Mouse (Mus musculus) kidney, embryonic 16.5 days (tissue): ENCODE measurements around the gene Gdf3. TPM values are rescaled to one million over a fixed set of nuclear protein-coding genes. Genes with fewer than 3 reads are reported as not detected.
"Not testable (repeated sequence)": the region's sequence is repeated elsewhere in the genome, so short reads cannot be mapped to it uniquely, and the experiment has no call there.

Experiments
- ATAC-seq: fragments of 200-750 bp; cut with Nextera tagmentation; 2 replicates; pipeline ENCODE4 v1.8.0; 2017; ENCODE audit warnings: moderate TSS enrichment; ENCODE audit not compliant: low FRiP score, low TSS enrichment
- H3K27ac ChIP-seq: fragments of 300-500 bp; sonication (generic); 2 replicates; pipeline ENCODE4 v1.5.1; 2014; ENCODE audit warnings: low read length
- H3K27me3 ChIP-seq: fragments of 300-500 bp; sonication (generic); 2 replicates; pipeline ENCODE4 v1.6.1; 2014; ENCODE audit warnings: low read length, control low read depth, mixed read lengths; ENCODE audit not compliant: insufficient read depth
- H3K36me3 ChIP-seq: fragments of 300-500 bp; sonication (generic); 2 replicates; pipeline ENCODE4 v1.6.1; 2014; ENCODE audit warnings: low read length, control low read depth, mixed read lengths; ENCODE audit not compliant: insufficient read depth
- H3K4me1 ChIP-seq: fragments of 300-500 bp; sonication (generic); 2 replicates; pipeline ENCODE4 v1.6.1; 2014; ENCODE audit warnings: low read length, control low read depth, mixed read lengths; ENCODE audit not compliant: insufficient read depth
- H3K4me2 ChIP-seq: fragments of 300-500 bp; sonication (generic); replicated peaks from 2 replicates; pipeline ENCODE4 v1.6.1; 2014; ENCODE audit warnings: low read depth, low read length
- H3K4me3 ChIP-seq: fragments of 300-500 bp; sonication (generic); 2 replicates; pipeline ENCODE4 v1.5.1; 2014; ENCODE audit warnings: mild to moderate bottlenecking, low read length
- H3K9ac ChIP-seq: fragments of 300-500 bp; sonication (generic); replicated peaks from 2 replicates; pipeline ENCODE4 v1.6.1; 2014; ENCODE audit warnings: low read length
- H3K9me3 ChIP-seq: fragments of 300-500 bp; sonication (generic); 2 replicates; pipeline ENCODE4 v1.6.1; 2016; ENCODE audit warnings: low read length, control low read depth
- WGBS: fragments of 180-500 bp; shearing (Covaris S2); extraction: QIAGEN DNeasy Blood & Tissue Kit; methylation state at CpG from one replicate; pipeline ENCODE4 v1.1.7; 2014; 5-methylcytosine and 5-hydroxymethylcytosine counted together
- polyA plus RNA-seq: library from polyadenylated mRNA; unstranded; fragments of >200 nt; fragmentation: Nextera tagmentation; extraction: Ambion mirVana; gene quantifications from 2 replicates; pipeline ENCODE4 v1.2.1, GENCODE M21; 2015

Gene Gdf3
- polyA plus RNA-seq = not detected in 2 replicates

DNA sequence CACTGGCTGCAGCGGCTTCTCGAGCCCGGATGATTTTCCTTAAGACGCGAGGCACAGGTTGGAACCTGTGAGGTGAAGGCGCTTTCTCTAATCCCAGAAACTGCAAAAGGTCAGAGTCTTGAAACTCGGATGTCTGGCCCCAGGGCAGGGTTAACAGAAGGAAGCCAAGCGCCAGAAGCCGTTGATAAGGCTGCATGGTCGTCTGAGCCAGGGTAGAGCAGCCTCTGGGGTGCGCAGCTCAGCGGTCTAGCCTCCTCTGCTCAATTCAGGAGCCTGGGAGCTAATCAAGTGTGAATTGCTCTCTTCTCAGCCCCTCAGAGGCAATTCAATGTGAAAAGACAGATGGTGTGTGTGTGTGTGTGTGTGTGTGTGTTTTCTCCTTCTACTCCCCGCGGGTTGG lies at the start of gene Gdf3:
Gene Gdf3 (minus strand): TSS at position 317 of the 400 bp plus-strand sequence.
- Histone ChIP-seq H3K9ac (no peak within 1 kb of the TSS), H3K36me3 (no peaks in the 10 kb centered on the region), H3K27me3 (no peaks in the 10 kb centered on the region), H3K27ac (no peak within 1 kb of the TSS), H3K4me3 (no peak within 1 kb of the TSS), H3K4me2 (no peak within 1 kb of the TSS), H3K9me3 (no peaks in the 10 kb centered on the region), H3K4me1 (no peaks in the 10 kb centered on the region)
- no peak for ATAC-seq
- 60% methylated on average over 14 of the region's 14 CpGs for WGBS

DNA sequence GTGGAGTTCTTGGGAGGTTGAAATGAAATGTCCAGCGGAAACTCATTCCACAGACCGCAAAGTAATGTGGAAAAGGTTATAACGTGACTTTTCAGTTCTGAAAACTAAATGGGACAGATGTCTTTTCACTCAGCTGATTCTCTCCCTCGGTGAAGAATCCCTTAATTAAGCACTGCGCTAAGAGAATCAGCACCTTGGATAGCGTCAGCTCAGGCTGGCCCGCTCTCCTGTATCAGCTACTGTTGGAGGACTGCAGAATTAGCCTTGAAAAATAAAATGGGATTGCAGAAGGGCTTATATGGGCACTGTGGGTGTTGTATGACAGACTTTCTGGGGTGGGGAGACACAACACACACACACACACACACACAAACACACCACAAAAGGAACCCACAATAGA lies 49.7 kb upstream of the Gdf3 start:
- Histone ChIP-seq H3K4me2 (no peak overlapping the region), H3K36me3 (no peaks in the 10 kb centered on the region), H3K27ac (no peak overlapping the region), H3K9ac (no peak overlapping the region), H3K4me3 (no peak overlapping the region), H3K9me3 (no peaks in the 10 kb centered on the region), H3K4me1 (no peaks in the 10 kb centered on the region), H3K27me3 (peaks cover 22% of the 10 kb centered on the region)
- ATAC-seq = no peak
- WGBS = 14% methylated on average over 7 of the region's 7 CpGs

DNA sequence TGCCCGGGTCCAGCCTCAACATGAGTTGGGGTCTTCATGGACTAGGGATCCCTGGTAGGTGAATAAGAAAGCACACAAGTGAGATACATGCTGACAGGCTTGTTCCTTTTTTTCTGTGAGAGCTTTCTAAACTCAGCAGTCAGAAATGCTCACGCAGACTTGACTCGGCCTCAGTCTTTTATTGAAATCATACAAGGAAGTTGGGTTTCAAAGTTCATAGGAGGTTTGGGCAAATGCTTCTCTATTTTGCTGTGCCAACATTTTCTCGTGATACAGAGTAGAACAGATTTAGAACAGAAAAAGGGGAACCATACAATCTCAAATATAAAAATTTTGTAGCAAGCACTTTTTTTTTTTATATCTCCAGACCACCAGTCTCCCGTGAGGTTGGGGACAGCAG lies 47.7 kb upstream of the Gdf3 start:
- no peak for ATAC-seq
- WGBS = 84% methylated on average over 5 of the region's 5 CpGs

DNA sequence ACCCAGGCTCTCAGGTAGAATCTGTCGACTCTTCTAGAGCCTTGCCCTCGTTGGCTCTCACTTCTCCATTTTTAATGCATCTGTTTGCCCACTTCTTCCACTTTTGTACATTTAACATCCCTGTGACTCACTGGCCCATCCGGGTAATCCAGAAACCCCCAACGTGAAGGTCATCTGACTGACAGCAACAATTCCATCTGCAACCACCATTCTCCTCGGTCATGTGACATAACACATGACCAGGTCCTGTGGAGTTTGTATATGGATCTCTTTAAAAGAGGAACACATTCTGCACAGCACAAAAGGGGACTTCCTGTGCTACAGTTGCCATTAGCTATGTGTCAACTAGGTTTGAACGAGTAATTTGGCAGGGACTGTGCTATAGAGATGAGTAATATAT lies 44.4 kb upstream of the Gdf3 start:
- Histone ChIP-seq H3K4me2 (no peak overlapping the region), H3K27ac (no peak overlapping the region), H3K9ac (no peak overlapping the region), H3K27me3 (no peaks in the 10 kb centered on the region), H3K36me3 (no peaks in the 10 kb centered on the region), H3K4me3 (no peak overlapping the region), H3K4me1 (no peaks in the 10 kb centered on the region), H3K9me3 (0 out of 2 replicates have a peak, but pooled peaks cover 3% of the 10 kb centered on the region)
- WGBS = 75% methylated on average over 6 of the region's 6 CpGs
- ATAC-seq = no peak

More for the DNA sequence above, 47.7 kb upstream of the Gdf3 start:
- Histone ChIP-seq H3K4me1 (no peaks in the 10 kb centered on the region), H3K9me3 (no peaks in the 10 kb centered on the region), H3K9ac (no peak overlapping the region), H3K4me2 (no peak overlapping the region), H3K36me3 (no peaks in the 10 kb centered on the region), H3K27me3 (peaks cover 10% of the 10 kb centered on the region), H3K4me3 (no peak overlapping the region), H3K27ac (no peak overlapping the region)

DNA sequence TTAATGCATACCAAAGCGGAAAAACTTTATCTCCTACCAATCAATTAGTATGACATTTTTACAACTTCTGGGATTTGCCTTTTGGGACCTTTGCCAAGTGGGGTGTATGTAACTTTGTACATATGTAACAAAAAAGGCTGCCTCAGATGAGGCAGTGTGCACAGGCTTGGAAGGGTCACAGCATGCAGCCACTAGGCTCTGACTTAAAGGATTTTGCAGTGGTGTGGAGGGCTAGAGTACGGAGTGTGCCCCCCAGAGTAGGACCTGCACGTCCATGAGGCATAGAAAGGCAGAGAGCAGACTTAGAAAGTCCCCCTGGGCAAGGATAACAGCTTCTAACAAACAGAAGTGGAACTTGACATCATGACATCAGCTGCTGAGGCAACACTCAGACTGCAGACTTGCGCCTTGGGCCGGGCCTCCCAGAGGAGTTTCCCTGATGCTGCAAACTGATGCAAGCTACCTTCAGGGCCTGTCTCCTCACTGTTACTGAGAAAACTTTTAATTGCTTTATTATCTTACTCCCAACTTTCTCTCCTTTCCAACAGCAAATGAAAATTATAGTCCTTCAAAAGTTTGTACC lies 40.6 kb upstream of the Gdf3 start:
- no peak overlapping the region for H3K4me2 ChIP-seq
- no peaks in the 10 kb centered on the region for H3K4me1 ChIP-seq
- H3K27ac ChIP-seq = no peak overlapping the region
- 0 out of 2 replicates have a peak, but pooled peaks cover 3% of the 10 kb centered on the region for H3K9me3 ChIP-seq
- no peaks in the 10 kb centered on the region for H3K36me3 ChIP-seq
- no peak for ATAC-seq
- H3K4me3 ChIP-seq = no peak overlapping the region
- no peak overlapping the region for H3K9ac ChIP-seq
- H3K27me3 ChIP-seq = no peaks in the 10 kb centered on the region
- WGBS = 59% methylated on average over 5 of the region's 5 CpGs

DNA sequence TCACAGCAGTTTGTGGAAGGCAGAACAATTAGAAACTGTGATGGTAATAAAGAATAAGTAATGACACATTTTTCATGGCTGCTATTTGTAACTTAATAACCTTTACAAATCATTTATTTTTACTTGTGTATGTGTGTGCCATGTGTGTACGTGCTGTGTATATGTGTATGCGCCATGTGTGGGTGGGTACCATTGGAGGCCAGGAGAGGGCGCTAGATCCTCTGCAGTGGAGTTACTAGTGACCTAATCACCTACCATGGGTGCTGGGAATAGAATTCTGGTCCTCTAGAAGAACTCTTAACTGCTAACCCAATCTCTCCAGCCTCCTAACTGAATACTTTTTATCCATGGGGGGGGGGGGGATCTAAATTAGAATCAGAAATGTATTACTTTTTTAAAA lies 40.0 kb upstream of the Gdf3 start:
- no peak for ATAC-seq
- Histone ChIP-seq H3K4me3 (no peak overlapping the region), H3K4me1 (no peaks in the 10 kb centered on the region), H3K9me3 (0 out of 2 replicates have a peak, but pooled peaks cover 3% of the 10 kb centered on the region), H3K27ac (no peak overlapping the region), H3K4me2 (no peak overlapping the region), H3K27me3 (no peaks in the 10 kb centered on the region), H3K36me3 (no peaks in the 10 kb centered on the region), H3K9ac (no peak overlapping the region)
- WGBS = 81% methylated on average over 3 of the region's 3 CpGs

DNA sequence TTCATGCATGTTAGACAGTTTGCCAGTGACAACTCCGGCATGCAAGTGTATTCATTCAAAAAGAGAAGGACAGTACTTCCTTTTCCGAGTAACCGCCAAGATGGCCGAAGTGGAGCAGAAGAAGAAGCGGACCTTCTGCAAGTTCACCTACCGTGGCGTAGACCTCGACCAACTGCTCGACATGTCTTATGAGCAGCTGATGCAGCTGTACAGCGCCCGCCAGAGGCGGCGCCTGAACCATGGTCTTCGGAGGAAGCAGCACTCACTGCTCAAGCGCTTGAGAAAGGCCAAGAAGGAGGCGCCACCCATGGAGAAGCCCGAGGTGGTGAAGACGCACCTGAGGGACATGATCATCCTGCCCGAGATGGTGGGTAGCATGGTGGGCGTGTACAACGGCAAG lies 34.3 kb upstream of the Gdf3 start:
- not testable (repeated sequence) for H3K4me2 ChIP-seq, H3K27ac ChIP-seq, H3K4me3 ChIP-seq, H3K4me1 ChIP-seq, H3K9ac ChIP-seq, ATAC-seq, H3K9me3 ChIP-seq, H3K36me3 ChIP-seq, H3K27me3 ChIP-seq
- WGBS = 90% methylated on average over 19 of the region's 21 CpGs

DNA sequence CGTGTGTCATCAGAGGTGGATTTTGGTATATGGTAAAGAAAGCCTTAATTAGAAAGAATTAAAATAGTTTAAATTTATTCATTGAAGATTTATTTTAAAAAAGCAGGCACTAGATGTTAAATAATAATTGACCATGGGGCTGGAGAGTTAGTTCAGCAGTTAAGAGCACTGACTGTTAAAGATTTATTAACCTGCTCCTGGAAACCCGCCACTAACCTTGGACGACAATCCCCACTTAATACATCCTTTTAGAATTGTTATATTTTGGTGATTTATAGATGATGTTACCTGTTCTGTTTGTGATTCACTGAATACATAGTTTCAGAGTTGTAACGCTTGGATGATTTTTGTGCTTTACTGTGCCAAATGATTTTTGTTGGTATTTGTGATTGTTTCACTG lies 27.7 kb upstream of the Gdf3 start:
- ATAC-seq, H3K4me1 ChIP-seq, H3K27me3 ChIP-seq, H3K9me3 ChIP-seq, H3K9ac ChIP-seq, H3K4me3 ChIP-seq, H3K27ac ChIP-seq, H3K36me3 ChIP-seq, H3K4me2 ChIP-seq: not testable (repeated sequence)
- 53% methylated on average over 4 of the region's 4 CpGs for WGBS

DNA sequence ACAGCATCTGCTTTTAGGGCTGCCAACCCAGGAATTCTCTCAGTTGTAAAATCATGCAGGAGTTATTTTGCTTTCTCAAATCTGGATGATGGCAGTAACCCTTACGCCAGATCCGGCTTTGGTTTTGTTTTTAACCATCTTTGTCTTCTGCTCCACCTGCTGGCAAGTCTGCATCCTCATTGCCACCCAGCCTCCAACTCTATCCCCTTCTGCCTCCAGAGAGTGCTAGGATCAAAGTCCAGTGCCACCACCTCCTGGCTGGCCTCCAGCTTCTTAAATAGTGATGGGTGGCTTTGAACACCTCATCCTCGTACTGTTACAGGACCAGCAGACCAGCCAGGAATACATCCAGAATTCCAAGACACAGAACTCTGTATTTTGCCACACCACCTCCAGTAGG lies 26.8 kb upstream of the Gdf3 start:
- Histone ChIP-seq H3K36me3 (no peaks in the 10 kb centered on the region), H3K9ac (no peak overlapping the region), H3K4me1 (no peaks in the 10 kb centered on the region), H3K27ac (no peak overlapping the region), H3K4me3 (no peak overlapping the region), H3K9me3 (0 out of 2 replicates have a peak, but pooled peaks cover 5% of the 10 kb centered on the region), H3K27me3 (no peaks in the 10 kb centered on the region), H3K4me2 (no peak overlapping the region)
- no peak for ATAC-seq
- 85% methylated on average over 3 of the region's 3 CpGs for WGBS

DNA sequence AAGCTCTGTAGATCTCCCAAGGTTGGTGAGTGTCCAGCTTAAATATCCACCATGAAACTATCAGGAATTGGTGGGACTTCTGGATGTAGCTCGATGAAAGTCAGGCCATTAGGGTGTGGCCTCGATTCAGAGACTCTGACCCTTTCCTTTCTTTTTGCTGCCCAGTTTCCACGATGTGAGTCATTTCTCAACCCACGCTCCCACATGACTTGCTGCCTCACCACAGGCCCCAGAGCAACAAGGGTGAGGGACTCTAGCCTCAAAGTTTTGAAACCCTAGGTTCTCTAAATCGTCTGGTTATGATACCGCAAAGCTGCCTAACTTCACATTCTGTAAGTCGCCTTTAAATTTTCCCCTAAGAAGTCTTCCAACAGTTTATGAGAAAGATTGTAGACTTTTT lies 25.4 kb upstream of the Gdf3 start:
- no peak overlapping the region for H3K9ac ChIP-seq
- H3K36me3 ChIP-seq = no peaks in the 10 kb centered on the region
- H3K27ac ChIP-seq = no peak overlapping the region
- H3K4me3 ChIP-seq = no peak overlapping the region
- no peak for ATAC-seq
- no peaks in the 10 kb centered on the region for H3K9me3 ChIP-seq
- no peak overlapping the region for H3K4me2 ChIP-seq
- H3K4me1 ChIP-seq = no peaks in the 10 kb centered on the region
- WGBS = 85% methylated on average over 7 of the region's 7 CpGs
- H3K27me3 ChIP-seq = no peaks in the 10 kb centered on the region
